Mouse (Mus musculus) kidney, postnatal 36 days (tissue): ENCODE data around the gene Nol7.

Experiments
- DNase-seq, 2 experiments: peaks; one replicate each; pipeline ENCODE4 v3.0.0; 2021 to 2022; ENCODE audit warnings: mixed read lengths in 2 of 2

Nol7 gene

GRCm38 (mm10) chr13:43433395-43433794 is 35.2 kb downstream of the Nol7 start:
- DNase-seq, result no peak

GRCm38 (mm10) chr13:43440376-43440775 is 42.2 kb downstream of the Nol7 start:
- no peak for DNase-seq

- no peak for DNase-seq
Measured at GRCm38 (mm10) chr13:43442551-43442950, 44.4 kb downstream of the Nol7 start.

- no peak for DNase-seq
Measured at GRCm38 (mm10) chr13:43443706-43444105, 45.5 kb downstream of the Nol7 start.

- no peak for DNase-seq
Measured at GRCm38 (mm10) chr13:43444717-43445116, 46.5 kb downstream of the Nol7 start.

GRCm38 (mm10) chr13:43445754-43446153 is 47.6 kb downstream of the Nol7 start:
- DNase-seq, result no peak

- DNase-seq, result no peak
Measured at GRCm38 (mm10) chr13:43447721-43448120, 49.5 kb downstream of the Nol7 start.

- no peak for DNase-seq
Measured at GRCm38 (mm10) chr13:43450686-43451085, 52.5 kb downstream of the Nol7 start.

- no peak for DNase-seq
Measured at GRCm38 (mm10) chr13:43452177-43452576, 54.0 kb downstream of the Nol7 start.

GRCm38 (mm10) chr13:43452843-43453605 is 54.8 kb downstream of the Nol7 start:
- no peak for DNase-seq

GRCm38 (mm10) chr13:43454431-43454830 is 56.2 kb downstream of the Nol7 start:
- DNase-seq, result no peak
